Mouse (Mus musculus) lung, embryonic 16.5 days (tissue): Measurements from ENCODE around the gene Ces2h. TPM values are rescaled to one million over a fixed set of nuclear protein-coding genes. Genes with fewer than 3 reads are reported as not detected.

Experiments used
- ATAC-seq: fragments of 200-750 bp; cut with Nextera tagmentation; 2 replicates; pipeline ENCODE4 v1.8.0; 2017; ENCODE audit warnings: low read depth, mild to moderate bottlenecking, moderate library complexity
- H3K27ac ChIP-seq: fragments of 300-500 bp; sonication (generic); 2 replicates; pipeline ENCODE4 v1.5.1; 2014; ENCODE audit warnings: mild to moderate bottlenecking, control low read depth, low read length
- H3K27me3 ChIP-seq: fragments of 300-500 bp; sonication (generic); 2 replicates; pipeline ENCODE4 v1.6.1; 2014; ENCODE audit warnings: low read depth, low read length, mixed read lengths; ENCODE audit not compliant: control insufficient read depth, insufficient read depth
- H3K36me3 ChIP-seq: fragments of 300-500 bp; sonication (generic); 2 replicates; pipeline ENCODE4 v1.6.1; 2014; ENCODE audit warnings: low read length; ENCODE audit not compliant: control insufficient read depth, insufficient read depth
- H3K4me1 ChIP-seq: fragments of 300-500 bp; sonication (generic); replicated peaks from 2 replicates; pipeline ENCODE4 v1.6.1; 2014; ENCODE audit warnings: low read length, mixed read lengths; ENCODE audit not compliant: control insufficient read depth, insufficient read depth
- H3K4me2 ChIP-seq: fragments of 300-500 bp; sonication (generic); 2 replicates; pipeline ENCODE4 v1.6.1; 2014; ENCODE audit warnings: low read depth, low read length, control low read depth
- H3K4me3 ChIP-seq: fragments of 300-500 bp; sonication (generic); 2 replicates; pipeline ENCODE4 v1.5.1; 2014; ENCODE audit warnings: mild to moderate bottlenecking, low read length, control low read depth
- H3K9ac ChIP-seq: fragments of 300-500 bp; sonication (generic); 2 replicates; pipeline ENCODE4 v1.6.1; 2014; ENCODE audit warnings: low read length, control low read depth
- H3K9me3 ChIP-seq: fragments of 300-500 bp; sonication (generic); 2 replicates; pipeline ENCODE4 v1.6.1; 2016; ENCODE audit warnings: low read length; ENCODE audit not compliant: control insufficient read depth
- WGBS: fragments of 180-500 bp; shearing (Covaris S2); extraction: QIAGEN DNeasy Blood & Tissue Kit; methylation state at CpG from one replicate; pipeline ENCODE4 v1.1.7; 2014; 5-methylcytosine and 5-hydroxymethylcytosine counted together
- polyA plus RNA-seq: library from polyadenylated mRNA; unstranded; fragments of >200 nt; fragmentation: Nextera tagmentation; extraction: Ambion mirVana; gene quantifications from 2 replicates; pipeline ENCODE4 v1.2.1, GENCODE M21; 2015

Ces2h gene
- polyA plus RNA-seq, 1 experiment from 2014 or later, result not detected

GRCm38 (mm10) chr8:105011136-105011535 is 10.5 kb downstream of the Ces2h start:
- Histone ChIP-seq H3K27me3 (no peaks in the 10 kb centered on the region), H3K4me2 (no peak overlapping the region), H3K4me3 (no peak overlapping the region), H3K9me3 (no peaks in the 10 kb centered on the region), H3K9ac (no peak overlapping the region), H3K4me1 (no peaks in the 10 kb centered on the region), H3K36me3 (no peaks in the 10 kb centered on the region), H3K27ac (no peak overlapping the region)
- no peak for ATAC-seq
- 73% methylated on average over 12 of the region's 12 CpGs for WGBS

GRCm38 (mm10) chr8:105014391-105014790 is 13.7 kb downstream of the Ces2h start:
- ATAC-seq, result no peak
- no peaks in the 10 kb centered on the region for H3K27me3 ChIP-seq
- no peaks in the 10 kb centered on the region for H3K9me3 ChIP-seq
- no peak overlapping the region for H3K9ac ChIP-seq
- H3K27ac ChIP-seq, result no peak overlapping the region
- WGBS, result 88% methylated on average over 5 of the region's 5 CpGs
- H3K4me1 ChIP-seq, result no peaks in the 10 kb centered on the region
- no peak overlapping the region for H3K4me2 ChIP-seq
- no peaks in the 10 kb centered on the region for H3K36me3 ChIP-seq
- no peak overlapping the region for H3K4me3 ChIP-seq

GRCm38 (mm10) chr8:105021954-105022353 is 21.3 kb downstream of the Ces2h start:
- Histone ChIP-seq H3K9me3 (no peaks in the 10 kb centered on the region), H3K4me3 (no peak overlapping the region), H3K36me3 (no peaks in the 10 kb centered on the region), H3K27me3 (no peaks in the 10 kb centered on the region), H3K27ac (no peak overlapping the region), H3K4me1 (no peaks in the 10 kb centered on the region), H3K4me2 (no peak overlapping the region), H3K9ac (no peak overlapping the region)
- ATAC-seq, result no peak
- 81% methylated on average over 1 of the region's 1 CpGs for WGBS

GRCm38 (mm10) chr8:105023087-105023486 is 22.4 kb downstream of the Ces2h start:
- Histone ChIP-seq H3K9ac (no peak overlapping the region), H3K4me3 (no peak overlapping the region), H3K9me3 (no peaks in the 10 kb centered on the region), H3K4me1 (no peaks in the 10 kb centered on the region), H3K4me2 (no peak overlapping the region), H3K36me3 (no peaks in the 10 kb centered on the region), H3K27me3 (no peaks in the 10 kb centered on the region), H3K27ac (no peak overlapping the region)
- no peak for ATAC-seq
- 43% methylated on average over 1 of the region's 1 CpGs for WGBS

- no peaks in the 10 kb centered on the region for H3K36me3 ChIP-seq
- H3K27ac ChIP-seq, result no peak overlapping the region
- 53% methylated on average over 2 of the region's 2 CpGs for WGBS
- H3K27me3 ChIP-seq, result no peaks in the 10 kb centered on the region
- H3K4me1 ChIP-seq, result no peaks in the 10 kb centered on the region
- H3K4me2 ChIP-seq, result no peak overlapping the region
- H3K4me3 ChIP-seq, result no peak overlapping the region
- ATAC-seq, result no peak
- H3K9ac ChIP-seq, result no peak overlapping the region
- no peaks in the 10 kb centered on the region for H3K9me3 ChIP-seq
These were observed 24.4 kb downstream of the Ces2h start for GRCm38 (mm10) chr8:105025050-105025449.

- WGBS, result 33% methylated on average over 1 of the region's 1 CpGs
- Histone ChIP-seq H3K36me3 (no peaks in the 10 kb centered on the region), H3K27ac (no peak overlapping the region), H3K9me3 (no peaks in the 10 kb centered on the region), H3K4me2 (no peak overlapping the region), H3K9ac (no peak overlapping the region), H3K27me3 (no peaks in the 10 kb centered on the region), H3K4me1 (no peaks in the 10 kb centered on the region), H3K4me3 (no peak overlapping the region)
- no peak for ATAC-seq
These were observed 42.9 kb downstream of the Ces2h start for GRCm38 (mm10) chr8:105043510-105043909.

GRCm38 (mm10) chr8:105045824-105046401 is 45.3 kb downstream of the Ces2h start:
- Histone ChIP-seq H3K4me3 (no peak overlapping the region), H3K9ac (no peak overlapping the region), H3K4me1 (no peaks in the 10 kb centered on the region), H3K27me3 (no peaks in the 10 kb centered on the region), H3K9me3 (no peaks in the 10 kb centered on the region), H3K36me3 (no peaks in the 10 kb centered on the region), H3K4me2 (no peak overlapping the region), H3K27ac (no peak overlapping the region)
- WGBS, result 64% methylated on average over 3 of the region's 3 CpGs
- no peak for ATAC-seq

GRCm38 (mm10) chr8:105048371-105048854 is 47.8 kb downstream of the Ces2h start, which contains the start of gene Ces3a:
Gene Ces3a, plus strand, starts transcription at chr8:105048601.
- no peaks in the 10 kb centered on the region for H3K9me3 ChIP-seq
- WGBS, result 67% methylated on average over 3 of the region's 3 CpGs
- no peak within 1 kb of the TSS for H3K4me2 ChIP-seq
- H3K9ac ChIP-seq, result no peak within 1 kb of the TSS
- no peaks in the 10 kb centered on the region for H3K27me3 ChIP-seq
- ATAC-seq, result no peak
- no peak within 1 kb of the TSS for H3K27ac ChIP-seq
- H3K36me3 ChIP-seq, result no peaks in the 10 kb centered on the region
- H3K4me3 ChIP-seq, result no peak within 1 kb of the TSS
- no peaks in the 10 kb centered on the region for H3K4me1 ChIP-seq

GRCm38 (mm10) chr8:105056211-105056610 is 55.6 kb downstream of the Ces2h start:
- Histone ChIP-seq H3K9me3 (no peaks in the 10 kb centered on the region), H3K36me3 (no peaks in the 10 kb centered on the region), H3K4me1 (no peaks in the 10 kb centered on the region), H3K9ac (no peak overlapping the region), H3K4me2 (no peak overlapping the region), H3K27ac (no peak overlapping the region), H3K4me3 (no peak overlapping the region), H3K27me3 (no peaks in the 10 kb centered on the region)
- 89% methylated on average over 4 of the region's 4 CpGs for WGBS
- no peak for ATAC-seq

GRCm38 (mm10) chr8:105060056-105060455 is 59.4 kb downstream of the Ces2h start:
- Histone ChIP-seq H3K4me3 (no peak overlapping the region), H3K27ac (no peak overlapping the region), H3K9ac (no peak overlapping the region), H3K27me3 (no peaks in the 10 kb centered on the region), H3K9me3 (no peaks in the 10 kb centered on the region), H3K36me3 (no peaks in the 10 kb centered on the region), H3K4me2 (no peak overlapping the region), H3K4me1 (no peaks in the 10 kb centered on the region)
- ATAC-seq, result no peak
